17 mouse cellular contexts compared by ENCODE assay signal in genomic region chr4:134774126-134774525, GRCm38 (mm10).
"Had no signal": no experiment of that assay in that cellular context is flagged by ENCODE, and none has a peak within 500 bp of the region (broad histone marks: within the 10 kb centered on the region; RNA-seq: fewer than 3 reads in every experiment).

No protein-coding gene starts in this region.

- H3K4me3 ChIP-seq: kidney, embryonic 15.5 days; left cerebral cortex, adult 2 months; liver, embryonic 15.5 days; midbrain, embryonic 12.5 days; midbrain, embryonic 15.5 days; myocyte had no signal

- ATAC-seq: midbrain, embryonic 15.5 days had no signal

- H3K27ac ChIP-seq: kidney, embryonic 15.5 days; left cerebral cortex, adult 2 months; liver, embryonic 15.5 days; midbrain, embryonic 12.5 days; midbrain, embryonic 15.5 days; stomach, postnatal 0 days had no signal

- H3K36me3 ChIP-seq: kidney, embryonic 15.5 days; liver, embryonic 15.5 days; midbrain, embryonic 12.5 days; midbrain, embryonic 15.5 days had no signal

- H3K4me2 ChIP-seq: kidney, embryonic 15.5 days; liver, embryonic 15.5 days; midbrain, embryonic 12.5 days; midbrain, embryonic 15.5 days had no signal

- H3K9me3 ChIP-seq: kidney, embryonic 15.5 days; liver, embryonic 15.5 days; midbrain, embryonic 12.5 days; midbrain, embryonic 15.5 days had no signal

- H3K9ac ChIP-seq: kidney, embryonic 15.5 days; liver, embryonic 15.5 days; midbrain, embryonic 12.5 days; midbrain, embryonic 15.5 days had no signal

- H3K27me3 ChIP-seq: liver, embryonic 15.5 days had no signal

- H3K4me1 ChIP-seq: midbrain, embryonic 15.5 days had no signal

- DNase-seq: kidney, adult 11 months; kidney, adult 8-10 months; kidney, postnatal 10 days; kidney, postnatal 36 days; layer of hippocampus, postnatal 36 days; lung, adult 2 months; lung, postnatal 14 days; right cerebral cortex, adult 18-20 months; right cerebral cortex, postnatal 14 days; right cerebral cortex, postnatal 4 days had no signal
